Mouse (Mus musculus) lung, postnatal 0 days (tissue): ENCODE measurements around the gene Eaf2.
A peak's percentile ranks its signal among the peaks of the same experiment; 100 is the strongest.

Experiments used
- CTCF ChIP-seq: IDR thresholded peaks from 2 replicates; pipeline ENCODE4 v1.5.1; 2016; ENCODE audit warnings: antibody characterized with exemption, mild to moderate bottlenecking
- EP300 ChIP-seq: IDR thresholded peaks from 2 replicates; pipeline ENCODE4 v1.6.1; 2016; ENCODE audit warnings: antibody characterized with exemption, mild to moderate bottlenecking, control low read depth

DNA sequence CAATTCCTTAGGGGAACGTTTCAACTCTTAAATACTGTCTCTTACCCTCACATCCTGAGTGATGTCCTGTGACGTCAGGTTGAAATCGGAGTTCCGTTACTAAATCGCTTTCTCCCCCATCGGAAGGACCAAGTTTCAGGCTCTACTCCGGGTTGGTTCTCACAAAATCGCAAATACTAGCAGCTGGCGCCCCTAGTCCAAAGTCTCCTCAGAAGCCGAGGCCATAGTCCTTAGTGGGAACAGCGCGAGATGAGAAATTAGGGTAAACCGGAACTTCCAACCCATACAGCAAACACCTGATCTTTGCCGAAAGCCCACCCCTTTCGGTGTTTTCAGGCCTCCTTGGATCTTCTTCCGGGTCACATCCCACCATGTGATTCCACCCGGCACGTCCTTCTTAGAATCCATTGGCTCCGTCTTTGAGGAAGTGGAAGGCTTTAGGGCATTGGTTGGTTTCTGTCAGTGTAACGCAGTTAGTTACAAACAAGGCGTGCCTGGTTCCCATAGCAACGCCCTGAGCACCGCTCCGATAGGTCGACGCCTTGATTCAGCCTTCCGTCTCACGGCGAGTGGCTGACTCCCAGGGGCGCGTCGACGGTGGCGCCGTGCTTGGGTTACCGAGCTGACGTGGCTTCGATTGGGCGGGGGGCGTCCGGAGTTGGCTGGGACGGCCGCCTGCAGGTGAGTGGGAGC lies at the start of gene Eaf2, which contains the start of gene Golgb1:
- TF ChIP-seq CTCF (no peak), EP300 (peak; percentile 66; the same call in 1 of the 2 replicates)
